Mouse (Mus musculus) thymus, adult 2 months (tissue): ENCODE results near the gene Tacc2. TPM values are rescaled to one million over a fixed set of nuclear protein-coding genes. Genes with fewer than 3 reads are reported as not detected.

Experiments
- DNase-seq: peaks from one replicate; pipeline ENCODE4 v3.0.0; 2021
- H3K27ac ChIP-seq: fragments of 200-500 bp; 2 replicates; pipeline ENCODE4 v1.5.1; 2012; ENCODE audit warnings: low read length, control low read depth; ENCODE audit not compliant: control insufficient read depth, insufficient read depth
- H3K27me3 ChIP-seq: fragments of 200-500 bp; 2 replicates; pipeline ENCODE4 v1.6.1; 2012; ENCODE audit warnings: mild to moderate bottlenecking, low read length, moderate library complexity, mixed read lengths; ENCODE audit not compliant: control insufficient read depth, insufficient read depth
- H3K36me3 ChIP-seq: fragments of 200-500 bp; 2 replicates; pipeline ENCODE4 v1.6.1; 2012; ENCODE audit warnings: mild to moderate bottlenecking, low read length, moderate library complexity; ENCODE audit not compliant: control insufficient read depth, insufficient read depth
- H3K4me1 ChIP-seq: fragments of 200-500 bp; replicated peaks from 2 replicates; pipeline ENCODE4 v1.6.1; 2012; ENCODE audit warnings: low read length; ENCODE audit not compliant: control insufficient read depth, insufficient read depth
- H3K4me3 ChIP-seq: fragments of 200-500 bp; 2 replicates; pipeline ENCODE4 v1.5.1; 2012; ENCODE audit warnings: mild to moderate bottlenecking, low read length, control low read depth, moderate library complexity; ENCODE audit not compliant: control insufficient read depth, insufficient read depth
- CTCF ChIP-seq: fragments of 200-500 bp; IDR thresholded peaks from 2 replicates; pipeline ENCODE4 v1.5.1; 2012; ENCODE audit warnings: mild to moderate bottlenecking, control low read depth, low read length, moderate library complexity, borderline replicate concordance; ENCODE audit not compliant: control insufficient read depth, poor library complexity, insufficient read depth; ENCODE audit errors: extremely low read depth
- POLR2A ChIP-seq: fragments of 200-500 bp; IDR thresholded peaks from 2 replicates; pipeline ENCODE4 v1.6.1; 2012; ENCODE audit warnings: mild to moderate bottlenecking, low read length, control low read depth, moderate library complexity; ENCODE audit not compliant: control insufficient read depth, poor library complexity, insufficient read depth; ENCODE audit errors: extremely low read depth
- WGBS: fragments of 180-500 bp; shearing (Covaris S2); methylation state at CpG from one replicate; pipeline ENCODE4 v1.1.7; 2018; 5-methylcytosine and 5-hydroxymethylcytosine counted together
- polyA plus RNA-seq: library from polyadenylated mRNA; depleted of rRNA; stranded (reverse); fragments of >200 nt; gene quantifications from 2 replicates; pipeline ENCODE4 v1.2.3, GENCODE M21; 2012

The Tacc2 gene
- polyA plus RNA-seq, 1 experiment, result 41.1 TPM

DNA sequence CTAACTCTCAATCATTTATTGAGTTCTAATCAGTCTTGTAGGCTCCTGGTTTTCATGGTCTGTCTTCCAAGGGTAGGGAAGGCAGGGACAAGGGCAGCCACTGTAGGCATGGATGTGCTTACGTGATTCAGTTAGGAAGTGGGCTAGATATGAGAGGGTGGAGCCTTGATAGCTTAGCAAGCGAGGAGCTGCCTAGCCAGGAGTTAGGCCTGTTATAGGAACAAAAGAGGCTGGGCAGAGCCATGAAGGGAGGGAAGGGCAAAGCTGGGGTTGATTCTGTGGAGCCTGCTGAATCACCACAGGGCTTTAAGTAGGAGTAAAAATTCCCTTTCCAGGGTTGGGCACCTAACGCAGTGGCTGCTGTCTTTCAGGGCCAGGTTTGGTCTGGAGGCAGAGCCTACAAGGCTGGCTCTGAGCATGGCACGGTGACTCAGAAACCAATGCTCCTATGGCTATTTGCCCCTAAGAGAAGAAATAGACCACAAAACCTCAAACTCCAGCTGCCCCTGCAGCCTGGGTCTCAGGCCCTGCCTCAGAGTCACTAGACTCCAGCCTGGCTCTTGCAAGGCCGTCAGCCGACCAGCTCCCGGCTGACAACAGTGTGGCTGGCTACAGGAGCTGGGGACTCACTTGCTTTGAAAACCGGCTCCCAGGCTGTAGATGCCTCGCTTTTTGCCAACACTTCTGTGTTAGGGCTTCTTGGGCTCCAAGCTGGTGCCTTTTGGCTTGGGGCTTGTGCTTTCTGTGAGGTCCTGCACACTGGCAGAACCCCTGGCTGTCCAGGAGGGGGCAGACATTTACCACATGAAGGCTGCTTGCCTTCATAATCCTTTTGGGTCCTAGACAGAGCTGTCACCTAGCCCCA, 96.2 kb downstream of the Tacc2 start:
- 70% methylated on average over 9 of the region's 9 CpGs for WGBS
- H3K27me3 ChIP-seq, result no peaks in the 10 kb centered on the region
- no peaks in the 10 kb centered on the region for H3K4me1 ChIP-seq
- H3K27ac ChIP-seq, result no peak overlapping the region
- H3K4me3 ChIP-seq, result no peak overlapping the region
- DNase-seq, result peak; percentile 51
- no peaks in the 10 kb centered on the region for H3K36me3 ChIP-seq
- TF ChIP-seq POLR2A, result no peak
- peak; percentile 75; the same call in 1 of the 2 replicates for TF ChIP-seq CTCF

GRCm38 (mm10) chr7:130674526-130674925, 97.3 kb downstream of the Tacc2 start:
- WGBS, result 93% methylated on average over 9 of the region's 9 CpGs
- H3K36me3 ChIP-seq, result no peaks in the 10 kb centered on the region
- no peak for DNase-seq
- no peaks in the 10 kb centered on the region for H3K27me3 ChIP-seq
- H3K4me1 ChIP-seq, result no peaks in the 10 kb centered on the region
- TF ChIP-seq POLR2A (no peak), CTCF (no peak)
- no peak overlapping the region for H3K4me3 ChIP-seq
- no peak overlapping the region for H3K27ac ChIP-seq

- no peaks in the 10 kb centered on the region for H3K36me3 ChIP-seq
- no peak overlapping the region for H3K27ac ChIP-seq
- H3K27me3 ChIP-seq, result no peaks in the 10 kb centered on the region
- no peak for DNase-seq
- H3K4me1 ChIP-seq, result no peaks in the 10 kb centered on the region
- H3K4me3 ChIP-seq, result no peak overlapping the region
- 94% methylated on average over 11 of the region's 11 CpGs for WGBS
- TF ChIP-seq POLR2A (no peak), CTCF (no peak)
These were observed 99.8 kb downstream of the Tacc2 start for GRCm38 (mm10) chr7:130676885-130677540.

- no peak overlapping the region for H3K27ac ChIP-seq
- no peak for DNase-seq
- 94% methylated on average over 12 of the region's 12 CpGs for WGBS
These were observed 100.5 kb downstream of the Tacc2 start for GRCm38 (mm10) chr7:130677541-130678274.

GRCm38 (mm10) chr7:130678414-130678813, 101.2 kb downstream of the Tacc2 start:
- Histone ChIP-seq H3K4me1 (no peaks in the 10 kb centered on the region), H3K4me3 (no peak overlapping the region), H3K36me3 (no peaks in the 10 kb centered on the region), H3K27ac (no peak overlapping the region), H3K27me3 (no peaks in the 10 kb centered on the region)
- no peak for DNase-seq
- TF ChIP-seq POLR2A (no peak), CTCF (no peak)
- WGBS, result 98% methylated on average over 6 of the region's 6 CpGs

More at GRCm38 (mm10) chr7:130677541-130678274, 100.5 kb downstream of the Tacc2 start:
- Histone ChIP-seq H3K36me3 (no peaks in the 10 kb centered on the region), H3K27me3 (no peaks in the 10 kb centered on the region), H3K4me3 (no peak overlapping the region), H3K4me1 (no peaks in the 10 kb centered on the region)
- no peak for TF ChIP-seq POLR2A
- TF ChIP-seq CTCF, result no peak

DNA sequence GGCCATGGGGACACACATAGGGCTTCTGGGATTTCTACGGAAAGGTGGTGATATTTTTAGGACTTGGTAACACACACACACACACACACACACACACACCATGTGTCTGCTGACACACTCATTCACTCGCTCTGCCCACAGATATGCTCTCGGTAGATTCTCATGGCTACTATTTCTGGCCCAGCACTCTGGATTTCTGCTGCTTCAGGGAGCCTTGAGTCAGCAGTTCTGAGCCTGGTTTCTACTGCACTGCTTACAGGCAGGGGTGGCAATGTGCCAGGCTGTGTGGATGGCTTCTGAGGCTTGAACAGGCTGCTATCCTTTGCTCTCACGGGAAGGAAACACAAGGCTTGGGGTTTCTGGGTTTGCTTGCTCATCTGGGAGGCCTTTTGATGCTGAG, 104.6 kb downstream of the Tacc2 start:
- Histone ChIP-seq H3K27me3 (no peaks in the 10 kb centered on the region), H3K36me3 (no peaks in the 10 kb centered on the region), H3K27ac (no peak overlapping the region), H3K4me1 (peaks cover 1% of the 10 kb centered on the region; the same call in 1 of the 2 replicates), H3K4me3 (no peak overlapping the region)
- no peak for DNase-seq
- TF ChIP-seq CTCF (no peak), POLR2A (no peak)
- WGBS, result 22% methylated on average over 4 of the region's 4 CpGs
